Mouse (Mus musculus) MEL (cell line): ENCODE measurements at regions not wholly inside any gene's neighbourhood (a gene's known extent, or its start where the extent isn't known, plus 50 kb on each side); places are given as distances from the start of the nearest gene placed in this dataset.
A peak's percentile ranks its signal among the peaks of the same experiment; 100 is the strongest.
"Not testable (repeated sequence)": the region's sequence is repeated elsewhere in the genome, so short reads cannot be mapped to it uniquely, and the experiment has no call there.

Experiments used
- DNase-seq: peaks from one replicate; pipeline ENCODE4 v3.0.0; 2011; ENCODE audit warnings: low read depth, low spot score
- H3K27ac ChIP-seq: 2 replicates; pipeline ENCODE4 v1.5.1; 2012; ENCODE audit warnings: low read depth, mild to moderate bottlenecking, control low read depth, low read length, moderate library complexity; ENCODE audit not compliant: control insufficient read depth
- H3K27me3 ChIP-seq, 2 experiments: fragments of 150-350 bp in 1 of 2; sonication (generic) in 1 of 2; 2 replicates each; pipeline ENCODE4 v1.6.1; 2012; ENCODE audit warnings: low read length in 2 of 2, mild to moderate bottlenecking in 2 of 2, improper control_type of control experiment in 1 of 2, moderate library complexity in 1 of 2; ENCODE audit not compliant: insufficient read depth in 2 of 2, control insufficient read depth in 1 of 2
- H3K36me3 ChIP-seq, 2 experiments: 2 replicates each; pipeline ENCODE4 v1.6.1; 2012 to 2014; ENCODE audit warnings: low read length in 2 of 2, improper control_type of control experiment in 1 of 2, inconsistent platforms in 1 of 2, mild to moderate bottlenecking in 1 of 2; ENCODE audit not compliant: insufficient read depth in 2 of 2, control insufficient read depth in 1 of 2
- H3K4me1 ChIP-seq, 2 experiments: fragments of 150-350 bp in 1 of 2; sonication (generic) in 1 of 2; 2 replicates each; pipeline ENCODE4 v1.6.1; 2012; ENCODE audit warnings: low read length in 2 of 2, improper control_type of control experiment in 1 of 2, mild to moderate bottlenecking in 1 of 2; ENCODE audit not compliant: insufficient read depth in 2 of 2, control insufficient read depth in 1 of 2
- H3K4me3 ChIP-seq, 2 experiments: fragments of 150-350 bp in 1 of 2; sonication (generic) in 1 of 2; 2 replicates each; pipeline ENCODE4 v1.5.1; 2012; ENCODE audit warnings: low read depth in 2 of 2, low read length in 2 of 2, mild to moderate bottlenecking in 2 of 2, moderate library complexity in 2 of 2, control low read depth in 1 of 2, improper control_type of control experiment in 1 of 2; ENCODE audit not compliant: control insufficient read depth in 1 of 2, insufficient read depth in 1 of 2
- H3K79me2 ChIP-seq: 2 replicates; pipeline ENCODE4 v1.6.1; 2012; ENCODE audit warnings: mild to moderate bottlenecking, low read length, moderate library complexity; ENCODE audit not compliant: control insufficient read depth, poor library complexity, insufficient read depth
- H3K9ac ChIP-seq: 2 replicates; pipeline ENCODE4 v1.6.1; 2012; ENCODE audit warnings: low read depth, mild to moderate bottlenecking, control low read depth, low read length, moderate library complexity; ENCODE audit not compliant: control insufficient read depth, poor library complexity, severe bottlenecking
- H3K9me3 ChIP-seq: fragments of 150-350 bp; sonication (generic); replicated peaks from 2 replicates; pipeline ENCODE4 v1.6.1; 2012; ENCODE audit warnings: mild to moderate bottlenecking, low read length, improper control_type of control experiment, moderate library complexity; ENCODE audit not compliant: insufficient read depth
- CTCF ChIP-seq, 3 experiments: IDR thresholded peaks in 2 of 3; conservative IDR thresholded peaks in 1 of 3; 2 replicates each; pipeline ENCODE4 v1.5.1; 2011 to 2012; ENCODE audit warnings: low read length in 3 of 3, low read depth in 2 of 3, mild to moderate bottlenecking in 2 of 3, improper control_type of control experiment in 1 of 3, inconsistent platforms in 1 of 3, mixed read lengths in 1 of 3, moderate library complexity in 1 of 3; ENCODE audit not compliant: control insufficient read depth in 1 of 3, insufficient read depth in 1 of 3, poor library complexity in 1 of 3, severe bottlenecking in 1 of 3
- EP300 ChIP-seq, 2 experiments: IDR thresholded peaks; 2 replicates each; pipeline ENCODE4 v1.6.1; 2011; ENCODE audit warnings: improper control_type of control experiment in 2 of 2, low read length in 2 of 2, low read depth in 1 of 2, mild to moderate bottlenecking in 1 of 2
- ETS1 ChIP-seq: IDR thresholded peaks from 2 replicates; pipeline ENCODE4 v1.6.1; 2012; ENCODE audit warnings: low read depth, mild to moderate bottlenecking, inconsistent platforms, low read length, improper control_type of control experiment, moderate library complexity
- HCFC1 ChIP-seq: IDR thresholded peaks from 2 replicates; pipeline ENCODE4 v1.6.1; 2012; ENCODE audit warnings: low read depth, mild to moderate bottlenecking, inconsistent platforms, low read length, improper control_type of control experiment, moderate library complexity
- MAZ ChIP-seq: IDR thresholded peaks from 2 replicates; pipeline ENCODE4 v1.6.1; 2012; ENCODE audit warnings: low read depth, mild to moderate bottlenecking, inconsistent platforms, low read length, improper control_type of control experiment
- NRF1 ChIP-seq: IDR thresholded peaks from 2 replicates; pipeline ENCODE4 v1.6.1; 2014; ENCODE audit warnings: low read depth, mild to moderate bottlenecking, inconsistent platforms, low read length, improper control_type of control experiment, moderate library complexity; ENCODE audit not compliant: poor library complexity, insufficient read depth, severe bottlenecking
- RAD21 ChIP-seq: IDR thresholded peaks from 2 replicates; pipeline ENCODE4 v1.6.1; 2011; ENCODE audit warnings: mild to moderate bottlenecking, low read depth, low read length, improper control_type of control experiment
- RCOR1 ChIP-seq: IDR thresholded peaks from 2 replicates; pipeline ENCODE4 v1.6.1; 2012; ENCODE audit warnings: low read depth, mild to moderate bottlenecking, inconsistent platforms, low read length, improper control_type of control experiment
- SMC3 ChIP-seq: IDR thresholded peaks from 2 replicates; pipeline ENCODE4 v1.6.1; 2011; ENCODE audit warnings: low read depth, low read length, improper control_type of control experiment
- TAL1 ChIP-seq: IDR thresholded peaks from 2 replicates; pipeline ENCODE4 v1.6.1; 2012; ENCODE audit warnings: mild to moderate bottlenecking, inconsistent platforms, low read length, moderate library complexity, mixed read lengths
- USF1 ChIP-seq: IDR thresholded peaks from 2 replicates; pipeline ENCODE4 v1.6.1; 2014; ENCODE audit warnings: low read depth, mild to moderate bottlenecking, inconsistent platforms, low read length, improper control_type of control experiment, moderate library complexity
- USF2 ChIP-seq, 2 experiments: IDR thresholded peaks; 2 replicates each; pipeline ENCODE4 v1.6.1; 2011 to 2012; ENCODE audit warnings: improper control_type of control experiment in 2 of 2, low read length in 2 of 2, borderline replicate concordance in 1 of 2, inconsistent platforms in 1 of 2, low read depth in 1 of 2, mild to moderate bottlenecking in 1 of 2; ENCODE audit not compliant: insufficient read depth in 1 of 2
- ZC3H11A ChIP-seq: IDR thresholded peaks from 2 replicates; pipeline ENCODE4 v1.6.1; 2012; ENCODE audit warnings: low read depth, mild to moderate bottlenecking, inconsistent platforms, low read length, improper control_type of control experiment
- ZNF384 ChIP-seq: IDR thresholded peaks from 2 replicates; pipeline ENCODE4 v1.6.1; 2012; ENCODE audit warnings: low read depth, mild to moderate bottlenecking, inconsistent platforms, low read length, improper control_type of control experiment

DNA sequence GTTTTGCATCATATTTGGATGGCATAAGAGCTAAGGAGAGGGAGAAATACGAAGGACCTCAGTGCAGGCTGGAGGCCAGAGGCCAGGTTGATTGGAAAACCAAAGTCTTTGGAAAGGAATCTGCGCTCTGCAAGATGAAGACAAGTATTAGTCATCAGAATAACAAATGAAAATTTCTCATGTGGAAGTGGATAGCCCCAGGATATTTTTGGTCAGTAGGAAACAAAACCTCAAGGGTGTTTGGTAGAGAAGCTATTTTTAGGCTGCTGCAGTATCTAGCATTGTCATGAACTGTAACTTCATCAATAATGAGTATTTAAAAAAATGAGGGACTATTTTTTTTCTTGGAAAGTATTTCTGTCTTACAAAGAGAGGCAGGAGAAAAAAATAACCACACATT lies 125.6 kb upstream of the Nudt12 start:
- Histone ChIP-seq H3K79me2 (no peaks in the 10 kb centered on the region), H3K4me1 (no peaks in the 10 kb centered on the region), H3K4me3 (no peak overlapping the region), H3K27ac (no peak overlapping the region), H3K36me3 (no peaks in the 10 kb centered on the region), H3K9me3 (no peaks in the 10 kb centered on the region), H3K27me3 (no peaks in the 10 kb centered on the region), H3K9ac (no peak overlapping the region)
- DNase-seq = no peak
- TF ChIP-seq HCFC1 (no peak), NRF1 (no peak)

DNA sequence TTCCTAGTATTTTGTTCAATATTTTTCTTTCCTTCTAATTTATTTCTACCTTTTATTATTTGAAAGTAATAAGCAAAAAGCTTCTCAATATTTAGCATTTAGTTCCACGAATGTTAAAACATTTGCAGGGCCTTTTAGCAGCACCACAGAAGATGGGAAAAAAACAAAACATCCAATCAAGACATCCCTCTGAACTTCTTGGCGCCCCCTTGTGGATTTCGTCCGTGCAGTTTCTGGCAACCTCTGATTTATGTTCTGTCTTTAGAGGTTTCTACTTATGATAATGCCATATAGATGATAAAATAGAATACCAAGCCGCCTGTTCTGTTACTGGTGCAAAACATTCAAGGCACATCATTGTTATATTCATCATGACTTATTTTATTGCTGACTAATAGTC lies 86.2 kb upstream of the Nudt12 start:
- H3K36me3 ChIP-seq = no peaks in the 10 kb centered on the region
- no peak overlapping the region for H3K4me3 ChIP-seq
- DNase-seq = peak; percentile 72

DNA sequence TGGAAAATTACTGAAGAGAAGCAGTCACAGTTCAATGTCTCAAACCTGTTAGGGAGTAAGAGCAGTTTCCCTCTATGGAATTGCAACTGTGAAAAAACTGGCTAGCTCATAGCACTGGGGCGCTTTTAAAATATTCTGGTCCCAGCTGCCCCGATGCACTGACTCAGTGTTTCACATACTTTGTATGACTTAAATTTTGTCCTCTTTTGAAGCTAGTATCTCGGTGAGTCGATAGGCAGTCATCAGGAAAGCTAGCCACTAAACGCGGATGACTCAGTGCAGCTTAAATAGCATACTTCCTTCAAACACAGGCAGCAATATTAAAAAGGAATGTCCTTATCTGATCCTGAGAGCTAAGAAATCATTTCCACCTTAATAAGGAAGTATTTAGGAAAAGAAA lies 63.7 kb upstream of the Nudt12 start:
- H3K4me3 ChIP-seq, H3K36me3 ChIP-seq, H3K4me1 ChIP-seq, H3K9me3 ChIP-seq, H3K27me3 ChIP-seq, DNase-seq, H3K79me2 ChIP-seq, H3K27ac ChIP-seq, H3K9ac ChIP-seq: not testable (repeated sequence)

More for the DNA sequence above, 86.2 kb upstream of the Nudt12 start:
- Histone ChIP-seq H3K9me3 (no peaks in the 10 kb centered on the region), H3K4me1 (no peaks in the 10 kb centered on the region), H3K79me2 (no peaks in the 10 kb centered on the region), H3K27me3 (no peaks in the 10 kb centered on the region), H3K9ac (no peak overlapping the region), H3K27ac (no peak overlapping the region)
- TF ChIP-seq TAL1 (no peak), ETS1 (no peak), EP300 (IDR thresholded peaks at IDR 0.05; ENCODE audit: low read depth in 1 of 2, low read length in 2 of 2) (no peak), SMC3 (peak; percentile 94), USF2 (IDR thresholded peaks at IDR 0.05; ENCODE audit: borderline replicate concordance in 1 of 2, insufficient read depth in 1 of 2, low read depth in 1 of 2, low read length in 2 of 2) (no peak), HCFC1 (no peak), MAZ (no peak), RAD21 (peak; percentile 60), USF1 (no peak), ZC3H11A (peak; percentile 67), NRF1 (no peak), ZNF384 (peak; percentile 43), CTCF (IDR thresholded peaks at IDR 0.05 in 2 of 3, conservative IDR thresholded peaks at IDR 0.05 in 1 of 3; ENCODE audit: control insufficient read depth in 1 of 3, insufficient read depth in 1 of 3, low read depth in 2 of 3, low read length in 3 of 3, poor library complexity in 1 of 3, severe bottlenecking in 1 of 3) (peak; percentile 45 to 79 (median 74)), RCOR1 (0 out of 2 replicates have a peak, but pooled peaks have one; percentile 32)

DNA sequence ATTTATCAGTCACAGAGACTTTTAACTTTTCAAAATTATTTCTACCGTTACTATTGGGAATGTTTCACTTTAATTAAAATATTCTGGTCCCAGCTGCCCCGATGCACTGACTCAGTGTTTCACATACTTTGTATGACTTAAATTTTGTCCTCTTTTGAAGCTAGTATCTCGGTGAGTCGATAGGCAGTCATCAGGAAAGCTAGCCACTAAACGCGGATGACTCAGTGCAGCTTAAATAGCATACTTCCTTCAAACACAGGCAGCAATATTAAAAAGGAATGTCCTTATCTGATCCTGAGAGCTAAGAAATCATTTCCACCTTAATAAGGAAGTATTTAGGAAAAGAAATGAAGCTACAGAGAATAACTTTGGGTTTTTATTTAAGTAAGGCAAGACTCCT lies 63.2 kb upstream of the Nudt12 start:
- H3K9me3 ChIP-seq, H3K27ac ChIP-seq, H3K79me2 ChIP-seq, H3K27me3 ChIP-seq, H3K4me1 ChIP-seq, H3K9ac ChIP-seq, H3K4me3 ChIP-seq, DNase-seq, H3K36me3 ChIP-seq: not testable (repeated sequence)
